Mouse (Mus musculus) liver, embryonic 16.5 days (tissue): Measurements from ENCODE around the gene Wdr59. TPM values are rescaled to one million over a fixed set of nuclear protein-coding genes. Genes with fewer than 3 reads are reported as not detected.

Experiments
- ATAC-seq: fragments of 200-750 bp; cut with Nextera tagmentation; 2 replicates; pipeline ENCODE4 v1.8.0; 2017; ENCODE audit warnings: low read depth, mild to moderate bottlenecking, moderate number of reproducible peaks, moderate library complexity
- H3K27ac ChIP-seq: fragments of 300-500 bp; sonication (generic); 2 replicates; pipeline ENCODE4 v1.5.1; 2014; ENCODE audit warnings: mild to moderate bottlenecking, low read length
- H3K27me3 ChIP-seq: fragments of 300-500 bp; sonication (generic); 2 replicates; pipeline ENCODE4 v1.6.1; 2014; ENCODE audit warnings: low read depth, low read length, mixed read lengths; ENCODE audit not compliant: control insufficient read depth, insufficient read depth
- H3K36me3 ChIP-seq: fragments of 300-500 bp; sonication (generic); 2 replicates; pipeline ENCODE4 v1.6.1; 2014; ENCODE audit warnings: mild to moderate bottlenecking; ENCODE audit not compliant: control insufficient read depth, insufficient read depth
- H3K4me1 ChIP-seq: fragments of 300-500 bp; sonication (generic); 2 replicates; pipeline ENCODE4 v1.6.1; 2014; ENCODE audit warnings: low read depth, low read length, mixed read lengths; ENCODE audit not compliant: control insufficient read depth
- H3K4me2 ChIP-seq: fragments of 300-500 bp; sonication (generic); 2 replicates; pipeline ENCODE4 v1.6.1; 2014; ENCODE audit warnings: low read depth, low read length, mixed read lengths
- H3K4me3 ChIP-seq: fragments of 300-500 bp; sonication (generic); 2 replicates; pipeline ENCODE4 v1.5.1; 2014; ENCODE audit warnings: low read depth, mild to moderate bottlenecking, low read length
- H3K9ac ChIP-seq: fragments of 300-500 bp; sonication (generic); 2 replicates; pipeline ENCODE4 v1.6.1; 2014; ENCODE audit warnings: low read depth, low read length
- H3K9me3 ChIP-seq: fragments of 300-500 bp; sonication (generic); replicated peaks from 2 replicates; pipeline ENCODE4 v1.6.1; 2016; ENCODE audit warnings: low read length; ENCODE audit not compliant: control insufficient read depth
- WGBS: fragments of 180-500 bp; shearing (Covaris S2); extraction: QIAGEN DNeasy Blood & Tissue Kit; methylation state at CpG from one replicate; pipeline ENCODE4 v1.1.7; 2014; ENCODE audit not compliant: insufficient replicate concordance; 5-methylcytosine and 5-hydroxymethylcytosine counted together
- microRNA-seq: library from miRNA; unstranded; fragments of <30 nt; microRNA quantifications from one replicate; pipeline ENCODE4, GENCODE M21; 2016
- polyA plus RNA-seq: library from polyadenylated mRNA; unstranded; fragments of >200 nt; fragmentation: Nextera tagmentation; extraction: Ambion mirVana; gene quantifications from 2 replicates; pipeline ENCODE4 v1.2.1, GENCODE M21; 2015

Wdr59 gene
- polyA plus RNA-seq, 1 experiment from 2014 or later: 1.7 TPM

- H3K27ac ChIP-seq: no peak overlapping the region
- H3K36me3 ChIP-seq: no peaks in the 10 kb centered on the region
- no peaks in the 10 kb centered on the region for H3K9me3 ChIP-seq
- no peak overlapping the region for H3K9ac ChIP-seq
- no peaks in the 10 kb centered on the region for H3K27me3 ChIP-seq
- WGBS: 56% methylated on average over 3 of the region's 3 CpGs
- no peak overlapping the region for H3K4me3 ChIP-seq
- no peak for ATAC-seq
- no peaks in the 10 kb centered on the region for H3K4me1 ChIP-seq
- no peak overlapping the region for H3K4me2 ChIP-seq
These were observed 102.7 kb downstream of the Wdr59 start for GRCm38 (mm10) chr8:111419171-111419570.

GRCm38 (mm10) chr8:111418601-111419000, 103.3 kb downstream of the Wdr59 start:
- no peak overlapping the region for H3K27ac ChIP-seq
- no peak overlapping the region for H3K4me3 ChIP-seq
- no peaks in the 10 kb centered on the region for H3K36me3 ChIP-seq
- no peak for ATAC-seq
- no peak overlapping the region for H3K4me2 ChIP-seq
- no peaks in the 10 kb centered on the region for H3K27me3 ChIP-seq
- H3K9ac ChIP-seq: no peak overlapping the region
- H3K4me1 ChIP-seq: no peaks in the 10 kb centered on the region
- H3K9me3 ChIP-seq: no peaks in the 10 kb centered on the region
- 20% methylated on average over 9 of the region's 9 CpGs for WGBS

- H3K27me3 ChIP-seq: no peaks in the 10 kb centered on the region
- H3K9ac ChIP-seq: no peak overlapping the region
- ATAC-seq: no peak
- H3K36me3 ChIP-seq: no peaks in the 10 kb centered on the region
- H3K4me2 ChIP-seq: no peak overlapping the region
- H3K27ac ChIP-seq: no peak overlapping the region
- WGBS: 50% methylated on average over 10 of the region's 10 CpGs
- no peaks in the 10 kb centered on the region for H3K4me1 ChIP-seq
- H3K9me3 ChIP-seq: no peaks in the 10 kb centered on the region
- no peak overlapping the region for H3K4me3 ChIP-seq
These were observed 104.7 kb downstream of the Wdr59 start for GRCm38 (mm10) chr8:111417222-111417621.

- Histone ChIP-seq H3K9me3 (no peaks in the 10 kb centered on the region), H3K27ac (no peak overlapping the region), H3K4me2 (no peak overlapping the region), H3K4me3 (no peak overlapping the region), H3K36me3 (no peaks in the 10 kb centered on the region), H3K4me1 (no peaks in the 10 kb centered on the region), H3K27me3 (no peaks in the 10 kb centered on the region), H3K9ac (no peak overlapping the region)
- no peak for ATAC-seq
- WGBS: 23% methylated on average over 4 of the region's 4 CpGs
These were observed 118.5 kb downstream of the Wdr59 start for GRCm38 (mm10) chr8:111403391-111403790.

Small RNA genes lying within 50 kb of the gene (microRNA-seq; reads per million reads assigned to microRNA genes)
- not detected for gene Mir1957b

Other genes with a start within 250 kb of the Wdr59 start
- gene Rfwd3, start 221.9 kb downstream of the Wdr59 start, polyA plus RNA-seq: 44.6 and 48.2 TPM in 2 replicates
- 2.8 and 3.3 TPM in 2 replicates for gene Mlkl, start 183.9 kb downstream of the Wdr59 start, polyA plus RNA-seq
- gene Fa2h, start 128.3 kb downstream of the Wdr59 start, polyA plus RNA-seq: 0.13 TPM in 1 of 2 replicates, not detected in the other
- 3.6 and 4.8 TPM in 2 replicates for gene Znrf1, start 14.0 kb upstream of the Wdr59 start, polyA plus RNA-seq
- 0.34 and 0.57 TPM in 2 replicates for gene Ldhd, start 108.3 kb upstream of the Wdr59 start, polyA plus RNA-seq
- 4.0 and 5.0 TPM in 2 replicates for gene Zfp1, start 121.3 kb upstream of the Wdr59 start, polyA plus RNA-seq
- gene Ctrb1, start 168.9 kb upstream of the Wdr59 start, polyA plus RNA-seq: 7.7 and 58.8 TPM in 2 replicates
- 9.5 and 13.1 TPM in 2 replicates for gene Bcar1, start 221.7 kb upstream of the Wdr59 start, polyA plus RNA-seq